Mouse (Mus musculus) heart, adult 2 months (tissue): ENCODE measurements around the gene Serpinb9b. TPM values are rescaled to one million over a fixed set of nuclear protein-coding genes. Genes with fewer than 3 reads are reported as not detected.

Experiments used
- DNase-seq, 2 experiments: peaks; one replicate each; pipeline ENCODE4 v3.0.0; 2021
- H3K27ac ChIP-seq: fragments of 200-600 bp; 2 replicates; pipeline ENCODE4 v1.8.1; 2022
- H3K27me3 ChIP-seq: fragments of 200-500 bp; 2 replicates; pipeline ENCODE4 v1.6.1; 2012; ENCODE audit warnings: mild to moderate bottlenecking, low read length, inconsistent platforms, mixed read lengths; ENCODE audit not compliant: control insufficient read depth, insufficient read depth
- H3K36me3 ChIP-seq: fragments of 200-500 bp; 2 replicates; pipeline ENCODE4 v1.6.1; 2012; ENCODE audit warnings: low read length, inconsistent platforms; ENCODE audit not compliant: control insufficient read depth, insufficient read depth
- H3K4me1 ChIP-seq: fragments of 200-500 bp; 2 replicates; pipeline ENCODE4 v1.6.1; 2011; ENCODE audit warnings: low read length; ENCODE audit not compliant: control insufficient read depth, insufficient read depth
- H3K4me3 ChIP-seq: fragments of 200-600 bp; 2 replicates; pipeline ENCODE4 v1.8.1; 2022
- H3K79me2 ChIP-seq: fragments of 200-500 bp; replicated peaks from 2 replicates; pipeline ENCODE4 v1.6.1; 2012; ENCODE audit warnings: mild to moderate bottlenecking, inconsistent platforms, low read length, moderate library complexity, mixed read lengths; ENCODE audit not compliant: control insufficient read depth, insufficient read depth
- H3K9ac ChIP-seq: fragments of 200-500 bp; 2 replicates; pipeline ENCODE4 v1.6.1; 2012; ENCODE audit warnings: low read depth, mild to moderate bottlenecking, control low read depth, inconsistent platforms, low read length, mixed read lengths
- CTCF ChIP-seq: fragments of 200-600 bp; IDR thresholded peaks from 2 replicates; pipeline ENCODE4 v1.8.1; 2022; ENCODE audit warnings: antibody characterized with exemption, mild to moderate bottlenecking, moderate library complexity
- EP300 ChIP-seq: fragments of 200-500 bp; IDR thresholded peaks from 2 replicates; pipeline ENCODE4 v1.6.1; 2011; ENCODE audit warnings: low read depth, low read length, control low read depth; ENCODE audit not compliant: insufficient read depth
- POLR2A ChIP-seq: fragments of 200-500 bp; IDR thresholded peaks from 2 replicates; pipeline ENCODE4 v1.6.1; 2011; ENCODE audit warnings: mild to moderate bottlenecking, low read depth, low read length, control low read depth; ENCODE audit not compliant: insufficient read depth
- whole genome bisulfite sequencing: fragments of 180-500 bp; shearing (Covaris S2); methylation state at CpG from one replicate; pipeline ENCODE4 v1.1.7; 2018; 5-methylcytosine and 5-hydroxymethylcytosine counted together
- intact Hi-C: fragments of 180-260 bp; cut with DNase I; formaldehyde crosslinking; loops from one replicate; pipeline ENCODE4 v1.15.1; 2025
- long read RNA-seq: library from polyadenylated mRNA; stranded (forward); transcript quantifications from one replicate; pipeline ENCODE4 v2.0.0, GENCODE M21; 2021
- polyA plus RNA-seq: library from polyadenylated mRNA; depleted of rRNA; stranded (reverse); fragments of >200 nt; gene quantifications from 2 replicates; pipeline ENCODE4 v1.2.3, GENCODE M21; 2012; rRNA removed
- total RNA-seq, 2 experiments: library from RNA; stranded (reverse); gene quantifications; 2 replicates each; pipeline ENCODE4 v1.2.3; 2021

Serpinb9b gene
- total RNA-seq (under 1 TPM in 1 of 2 experiments, not detected in 1; 0.18 TPM), polyA plus RNA-seq (0.20 and 0.47 TPM in 2 replicates)
- long read RNA-seq, partial matches to known transcripts: 0 of 2 reads
- long read RNA-seq, other reads (novel, unspliced or antisense): 0 of 2 reads

GRCm38 (mm10) chr13:33027244-33027643 is at the start of gene Serpinb9b:
Serpinb9b (plus strand) TSS chr13:33027416.
- 53% methylated on average over 2 of the region's 2 CpGs for WGBS
- intact Hi-C loops: no loop called here
- H3K9ac ChIP-seq: no peak within 1 kb of the TSS
- H3K27me3 ChIP-seq: no peaks in the 10 kb centered on the region
- no peaks in the 10 kb centered on the region for H3K79me2 ChIP-seq
- no peaks in the 10 kb centered on the region for H3K36me3 ChIP-seq
- no peak within 1 kb of the TSS for H3K4me3 ChIP-seq
- DNase-seq: no peak
- no peak within 1 kb of the TSS for H3K27ac ChIP-seq
- no peaks in the 10 kb centered on the region for H3K4me1 ChIP-seq
- TF ChIP-seq EP300: no peak
- no peak for TF ChIP-seq CTCF
- no peak for TF ChIP-seq POLR2A

- DNase-seq: no peak
- TF ChIP-seq EP300 (no peak), CTCF (no peak), POLR2A (no peak)
- WGBS: 79% methylated on average over 4 of the region's 4 CpGs
- Histone ChIP-seq H3K9ac (no peak overlapping the region), H3K27ac (no peak overlapping the region), H3K4me1 (no peaks in the 10 kb centered on the region), H3K27me3 (no peaks in the 10 kb centered on the region), H3K36me3 (no peaks in the 10 kb centered on the region), H3K79me2 (no peaks in the 10 kb centered on the region), H3K4me3 (no peak overlapping the region)
- intact Hi-C loops: no loop called here
These were observed 44.6 kb upstream of the Serpinb9b start for GRCm38 (mm10) chr13:32982556-32983042.

- Histone ChIP-seq H3K27me3 (no peaks in the 10 kb centered on the region), H3K79me2 (no peaks in the 10 kb centered on the region), H3K27ac (no peak overlapping the region), H3K4me1 (no peaks in the 10 kb centered on the region), H3K4me3 (no peak overlapping the region), H3K36me3 (no peaks in the 10 kb centered on the region), H3K9ac (no peak overlapping the region)
- intact Hi-C loops: no loop called here
- DNase-seq: no peak
- no peak for TF ChIP-seq CTCF
- no peak for TF ChIP-seq POLR2A
- no peak for TF ChIP-seq EP300
These were observed 41.0 kb upstream of the Serpinb9b start for GRCm38 (mm10) chr13:32986256-32986655.

GRCm38 (mm10) chr13:32993152-32993893 is 33.9 kb upstream of the Serpinb9b start:
- intact Hi-C loops: no loop called here
- TF ChIP-seq EP300 (no peak), POLR2A (no peak)
- 50% methylated on average over 10 of the region's 10 CpGs for WGBS
- Histone ChIP-seq H3K27ac (no peak overlapping the region), H3K4me3 (no peak overlapping the region), H3K36me3 (no peaks in the 10 kb centered on the region), H3K4me1 (peaks cover 5% of the 10 kb centered on the region), H3K27me3 (no peaks in the 10 kb centered on the region), H3K9ac (no peak overlapping the region), H3K79me2 (no peaks in the 10 kb centered on the region)
- no peak for DNase-seq

- Histone ChIP-seq H3K79me2 (no peaks in the 10 kb centered on the region), H3K27me3 (no peaks in the 10 kb centered on the region), H3K27ac (no peak overlapping the region), H3K4me1 (peaks cover 5% of the 10 kb centered on the region), H3K36me3 (no peaks in the 10 kb centered on the region), H3K9ac (no peak overlapping the region), H3K4me3 (no peak overlapping the region)
- no peak for TF ChIP-seq EP300
- no peak for TF ChIP-seq CTCF
- TF ChIP-seq POLR2A: no peak
- 96% methylated on average over 2 of the region's 2 CpGs for WGBS
- intact Hi-C loops: no loop called here
- no peak for DNase-seq
These were observed 33.3 kb upstream of the Serpinb9b start for GRCm38 (mm10) chr13:32993894-32994242.

- TF ChIP-seq POLR2A: no peak
- TF ChIP-seq CTCF: no peak
- TF ChIP-seq EP300: no peak
- intact Hi-C loops: no loop called here
- Histone ChIP-seq H3K27me3 (no peaks in the 10 kb centered on the region), H3K9ac (no peak overlapping the region), H3K79me2 (no peaks in the 10 kb centered on the region), H3K4me3 (no peak overlapping the region), H3K27ac (peak overlapping the region; percentile 32; the same call in 1 of the 2 replicates), H3K4me1 (peaks cover 5% of the 10 kb centered on the region), H3K36me3 (no peaks in the 10 kb centered on the region)
- 43% methylated on average over 4 of the region's 4 CpGs for WGBS
- DNase-seq: no peak
These were observed 32.2 kb upstream of the Serpinb9b start for GRCm38 (mm10) chr13:32995051-32995450.
